Mouse (Mus musculus) brain, embryonic 14.5 days (tissue): ENCODE results near the gene Mark2. TPM values are rescaled to one million over a fixed set of nuclear protein-coding genes. Genes with fewer than 3 reads are reported as not detected.

Experiments used
- DNase-seq: peaks from one replicate; pipeline ENCODE4 v3.0.0-alpha.2; 2011; ENCODE audit warnings: low read depth
- CTCF ChIP-seq: fragments of 200-500 bp; IDR thresholded peaks from 2 replicates; pipeline ENCODE4 v1.5.1; 2012; ENCODE audit warnings: inconsistent platforms, mild to moderate bottlenecking, moderate library complexity, borderline replicate concordance; ENCODE audit not compliant: insufficient read depth, insufficient read length; ENCODE audit errors: extremely low read depth
- POLR2A ChIP-seq: fragments of 200-500 bp; IDR thresholded peaks from 2 replicates; pipeline ENCODE4 v1.6.1; 2012; ENCODE audit warnings: mild to moderate bottlenecking, inconsistent platforms, borderline replicate concordance; ENCODE audit not compliant: poor library complexity, insufficient read depth, insufficient read length, severe bottlenecking; ENCODE audit errors: extremely low read depth
- polyA plus RNA-seq: library from polyadenylated mRNA; depleted of rRNA; stranded (reverse); fragments of >200 nt; gene quantifications from 2 replicates; pipeline ENCODE4 v1.2.3, GENCODE M21; 2012

The Mark2 gene
- polyA plus RNA-seq, 1 experiment: 98.0 TPM

- TF ChIP-seq POLR2A (no peak), CTCF (no peak)
- DNase-seq: peak; percentile 87
These were observed 72.2 kb downstream of the Mark2 start for GRCm38 (mm10) chr19:7269290-7270044.

- peak; percentile 86 for DNase-seq
- TF ChIP-seq CTCF (peak; percentile 75), POLR2A (no peak)
These were observed 73.0 kb downstream of the Mark2 start for GRCm38 (mm10) chr19:7268722-7269090.

GRCm38 (mm10) chr19:7267781-7268721, 73.6 kb downstream of the Mark2 start:
- DNase-seq: peak; percentile 96
- TF ChIP-seq POLR2A: peak; percentile 85
- TF ChIP-seq CTCF: no peak

- DNase-seq: peak; percentile 97
- no peak for TF ChIP-seq CTCF
- TF ChIP-seq POLR2A: peak; percentile 72; the same call in 1 of the 2 replicates
These were observed 74.4 kb downstream of the Mark2 start, which contains the start of gene Rcor2 for GRCm38 (mm10) chr19:7267091-7267741. TSS of gene Rcor2 (plus strand) at chr19:7267325.

- peak; percentile 63 for DNase-seq
- TF ChIP-seq CTCF: no peak
- no peak for TF ChIP-seq POLR2A
These were observed 75.2 kb downstream of the Mark2 start for GRCm38 (mm10) chr19:7266421-7266831.

- DNase-seq: peak; percentile 93
- TF ChIP-seq CTCF (no peak), POLR2A (no peak)
These were observed 76.0 kb downstream of the Mark2 start for GRCm38 (mm10) chr19:7265478-7266191.

- peak; percentile 64 for DNase-seq
- TF ChIP-seq CTCF: no peak
- no peak for TF ChIP-seq POLR2A
These were observed 76.8 kb downstream of the Mark2 start for GRCm38 (mm10) chr19:7264766-7265331.

- no peak for TF ChIP-seq POLR2A
- TF ChIP-seq CTCF: peak; percentile 92
- DNase-seq: peak; percentile 84
These were observed 77.4 kb downstream of the Mark2 start for GRCm38 (mm10) chr19:7264088-7264765.

- no peak for DNase-seq
- TF ChIP-seq POLR2A (no peak), CTCF (no peak)
These were observed 79.1 kb downstream of the Mark2 start for GRCm38 (mm10) chr19:7262592-7262991.

- no peak for DNase-seq
- TF ChIP-seq CTCF (no peak), POLR2A (no peak)
These were observed 79.7 kb downstream of the Mark2 start for GRCm38 (mm10) chr19:7261964-7262363.

- DNase-seq: no peak
- TF ChIP-seq CTCF (no peak), POLR2A (no peak)
These were observed 80.2 kb downstream of the Mark2 start for GRCm38 (mm10) chr19:7261476-7261875.
